Mouse (Mus musculus) lung, postnatal 0 days (tissue): ENCODE results near the gene Inpp4a.

Experiments
- CTCF ChIP-seq: IDR thresholded peaks from 2 replicates; pipeline ENCODE4 v1.5.1; 2016; ENCODE audit warnings: antibody characterized with exemption, mild to moderate bottlenecking
- EP300 ChIP-seq: IDR thresholded peaks from 2 replicates; pipeline ENCODE4 v1.6.1; 2016; ENCODE audit warnings: antibody characterized with exemption, mild to moderate bottlenecking, control low read depth

DNA sequence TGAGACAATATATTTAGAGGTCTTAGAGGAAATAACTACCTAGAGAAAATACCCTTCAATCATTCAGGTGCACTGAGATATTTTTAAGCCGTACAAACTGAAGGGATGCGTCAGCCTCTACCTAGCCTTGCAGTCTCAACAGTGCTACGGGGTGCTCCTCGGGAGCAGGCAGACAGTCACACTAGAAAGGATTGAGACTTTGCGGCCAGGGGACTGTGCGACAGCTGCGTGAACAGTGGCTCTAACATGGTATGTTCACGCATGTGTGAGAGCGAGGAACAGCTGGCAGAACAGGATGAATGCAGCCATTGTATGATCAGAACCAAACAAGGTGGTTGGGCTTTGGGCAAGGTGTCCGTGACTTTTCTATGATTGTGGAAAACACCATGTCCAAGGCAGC lies 63.1 kb downstream of the Inpp4a start:
- no peak for TF ChIP-seq EP300
- no peak for TF ChIP-seq CTCF
